Mouse (Mus musculus): ENCODE data around the gene Neu1.

GRCm38 (mm10) chr17:34928841-34929240 is 2.2 kb upstream of the Neu1 start:
- TF ChIP-seq CTCF (IDR thresholded peaks at IDR 0.05; ENCODE audit: control insufficient read depth, insufficient read depth, insufficient read length) (no peak), USF1 (IDR thresholded peaks at IDR 0.05; ENCODE audit: low read depth) (no peak), MYOD1 (IDR thresholded peaks at IDR 0.05; ENCODE audit: control insufficient read depth, insufficient read length, low read depth) (no peak), MAX (IDR thresholded peaks at IDR 0.05) (no peak), CEBPB (IDR thresholded peaks at IDR 0.05; ENCODE audit: low read depth) (no peak), FOSL1 (IDR thresholded peaks at IDR 0.05; ENCODE audit: insufficient read depth, low read length, poor library complexity, severe bottlenecking) (no peak)

Data from C2C12 (cell line).